Mouse (Mus musculus): ENCODE measurements at regions not wholly inside any gene's neighbourhood (a gene's known extent, or its start where the extent isn't known, plus 50 kb on each side); places are given as distances from the start of the nearest gene placed in this dataset.

- TF ChIP-seq CTCF (IDR thresholded peaks at IDR 0.05; ENCODE audit: insufficient read depth, low read depth, low read length): no peak
- TF ChIP-seq POLR2A (IDR thresholded peaks at IDR 0.05; ENCODE audit: insufficient read depth, low read depth, low read length): no peak
Measured at GRCm38 (mm10) chr11:112017906-112018305, 764.1 kb upstream of the Sox9 start.
